Mouse (Mus musculus) naive thymus-derived CD4-positive, alpha-beta T cell, adult 2 months (primary cell): ENCODE measurements around the gene St6galnac1.
"Not testable (repeated sequence)": the region's sequence is repeated elsewhere in the genome, so short reads cannot be mapped to it uniquely, and the experiment has no call there.

ENCODE experiments used
- DNase-seq: peaks from one replicate; pipeline ENCODE4 v3.0.0-alpha.2; 2011; ENCODE audit warnings: low read depth

St6galnac1 gene

GRCm38 (mm10) chr11:116775407-116775806 lies at the start of gene St6galnac1:
Gene St6galnac1, minus strand, starts transcription at chr11:116775507.
- no peak for DNase-seq

DNA sequence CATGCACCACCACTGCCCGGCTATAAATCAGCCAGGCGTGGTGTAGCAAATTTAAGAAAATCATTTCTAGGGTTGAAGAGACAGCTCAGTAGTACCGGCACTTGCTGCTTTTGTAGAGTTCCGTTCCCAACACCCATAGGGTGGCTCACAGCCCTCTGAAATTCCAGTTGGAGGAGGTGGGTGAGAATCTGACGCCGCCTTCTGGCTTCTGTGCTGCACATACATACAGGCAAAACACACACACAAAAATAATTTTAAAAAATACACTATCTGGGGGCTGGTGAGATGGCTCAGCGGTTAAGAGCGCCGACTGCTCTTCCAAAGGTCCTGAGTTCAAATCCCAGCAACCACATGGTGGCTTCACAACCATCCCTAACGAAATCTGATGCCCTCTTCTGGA lies 48.6 kb upstream of the St6galnac1 start:
- not testable (repeated sequence) for DNase-seq

DNA sequence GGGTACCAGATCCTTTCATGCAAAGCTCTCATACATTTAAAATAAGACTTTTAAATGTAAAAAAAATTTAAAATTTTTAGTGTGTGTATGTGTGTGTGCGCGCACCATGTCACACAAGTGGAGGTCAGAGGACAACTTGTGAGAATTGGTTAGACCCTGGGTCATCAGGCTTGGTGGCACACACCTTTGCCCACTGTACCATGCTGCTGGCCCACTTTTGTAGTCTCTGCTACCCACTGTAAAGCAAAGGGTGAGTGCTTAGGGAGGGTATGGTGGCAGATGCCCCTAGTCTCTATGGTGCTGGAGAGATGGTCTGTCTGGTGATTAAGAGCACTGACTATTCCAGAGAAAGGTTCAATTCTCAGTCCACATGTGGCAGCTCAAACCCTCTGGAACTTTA lies 47.9 kb upstream of the St6galnac1 start:
- no peak for DNase-seq

DNA sequence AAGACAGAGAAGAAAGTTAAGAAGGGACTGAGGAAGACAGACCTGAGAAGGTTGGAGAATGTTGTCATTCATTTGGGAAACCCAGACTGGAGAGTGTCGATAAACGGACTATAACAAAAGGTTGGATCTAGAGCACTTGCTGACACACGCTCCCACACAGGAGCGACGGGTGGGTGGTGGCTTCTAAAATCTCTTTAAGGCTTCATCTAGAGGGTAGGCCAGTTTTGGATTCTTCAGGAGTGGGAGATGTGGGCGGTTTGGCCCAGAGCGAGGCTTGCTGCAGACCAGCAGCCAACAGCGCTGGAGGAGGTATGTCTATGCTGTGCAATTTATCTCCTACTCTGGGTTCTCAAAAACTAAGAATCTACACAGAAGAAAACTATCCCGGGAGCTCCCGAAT lies 47.3 kb upstream of the St6galnac1 start:
- no peak for DNase-seq

GRCm38 (mm10) chr11:116822215-116822614 lies 46.9 kb upstream of the St6galnac1 start:
- no peak for DNase-seq

- no peak for DNase-seq
Measured at GRCm38 (mm10) chr11:116821057-116821940, 46.0 kb upstream of the St6galnac1 start.

DNA sequence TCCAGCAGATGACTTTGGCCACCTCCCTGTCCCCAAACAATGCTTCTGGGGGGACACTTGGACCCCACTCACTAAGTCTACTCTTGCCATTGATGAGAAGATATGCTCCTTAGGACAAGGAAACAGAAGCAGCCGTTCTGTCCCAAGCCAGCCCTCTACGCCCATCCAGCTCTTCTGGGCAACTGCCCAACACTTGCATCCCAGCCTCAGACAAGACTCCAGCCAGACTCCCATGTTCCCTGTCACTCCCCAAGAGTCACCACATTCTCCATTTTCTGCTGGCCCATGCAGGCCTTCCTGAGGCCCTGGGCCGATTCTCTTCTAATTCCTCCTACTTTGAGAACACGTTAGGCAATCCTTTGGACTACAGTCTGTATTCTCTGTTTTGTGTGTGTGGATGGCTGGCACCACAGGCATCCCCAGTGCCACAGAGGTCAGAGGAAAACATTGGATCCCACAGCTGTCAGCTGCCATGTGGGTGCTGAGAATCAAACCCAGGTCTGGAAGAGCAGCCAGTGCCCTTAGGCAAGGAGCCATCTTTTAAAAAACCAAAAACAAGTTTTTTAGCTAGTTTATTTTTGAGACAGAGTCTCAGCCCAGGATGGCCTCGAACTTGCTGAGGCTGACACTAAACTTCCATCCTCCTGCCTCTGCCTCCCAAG lies 44.8 kb upstream of the St6galnac1 start:
- no peak for DNase-seq

DNA sequence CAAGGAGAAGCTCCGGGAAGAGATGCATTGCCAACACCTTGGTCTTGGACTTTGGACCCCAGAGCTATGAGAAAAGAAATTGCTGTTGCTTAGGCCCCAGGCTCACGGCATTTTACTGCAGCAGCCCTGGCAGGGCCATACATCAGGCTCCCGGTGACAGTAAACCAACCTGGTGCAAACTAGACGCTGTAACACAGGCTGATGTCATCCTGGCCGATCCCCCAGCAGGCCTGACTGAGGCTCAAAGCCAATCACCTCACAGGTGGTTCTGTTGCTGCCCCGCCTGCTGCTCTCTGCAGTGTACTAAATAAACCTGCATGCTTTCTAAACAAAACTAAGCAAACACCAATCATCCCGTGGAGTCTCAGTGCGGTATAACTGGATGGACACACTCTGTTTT lies 43.4 kb upstream of the St6galnac1 start:
- DNase-seq = no peak

- no peak for DNase-seq
Measured at GRCm38 (mm10) chr11:116817567-116817966, 42.3 kb upstream of the St6galnac1 start.

DNA sequence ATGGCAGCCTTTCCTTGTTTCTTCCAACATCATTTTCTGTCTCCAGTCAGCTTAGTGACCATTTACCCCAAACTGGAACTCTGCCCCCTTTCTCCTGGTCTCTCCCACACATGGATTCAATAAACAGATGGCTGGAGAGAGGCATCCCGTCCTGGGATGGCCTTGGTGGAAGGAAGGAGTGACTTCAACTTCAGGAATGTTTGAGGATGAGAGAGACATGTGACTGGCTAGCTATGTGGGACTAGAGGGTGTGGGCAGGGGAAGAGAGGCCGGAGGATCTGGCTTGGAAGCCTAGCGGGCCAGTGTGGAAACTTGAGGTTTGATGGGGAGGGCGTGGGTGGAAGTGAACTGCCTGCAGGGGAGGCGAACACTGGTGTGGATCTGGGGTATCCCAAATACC lies 41.5 kb upstream of the St6galnac1 start:
- no peak for DNase-seq

DNA sequence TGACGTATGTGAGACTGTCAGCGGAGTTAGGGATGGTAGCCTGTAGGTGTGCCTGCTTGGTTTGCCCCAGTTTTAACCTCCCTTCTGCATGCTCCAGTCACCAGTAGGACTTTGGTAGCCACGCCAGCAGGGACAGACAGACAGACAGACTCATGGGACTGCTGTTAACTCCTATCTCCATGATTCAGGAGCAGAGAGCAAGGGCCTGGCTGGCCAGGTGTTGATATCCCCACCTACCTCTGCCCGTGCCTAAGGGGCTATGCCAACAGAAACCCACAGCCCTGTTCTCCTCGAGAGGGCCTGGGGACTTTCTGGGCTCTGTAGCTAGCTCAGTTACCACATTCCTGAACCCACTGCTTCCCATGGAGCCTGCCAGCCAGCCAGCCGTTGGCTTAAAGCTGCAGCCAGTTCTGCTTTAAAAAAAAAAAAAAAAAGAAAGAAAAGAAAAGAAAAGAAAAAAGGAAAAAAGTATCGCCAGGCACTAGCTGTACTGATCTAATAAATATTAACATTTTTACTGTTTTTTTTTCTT lies 39.6 kb upstream of the St6galnac1 start:
- DNase-seq = no peak

DNA sequence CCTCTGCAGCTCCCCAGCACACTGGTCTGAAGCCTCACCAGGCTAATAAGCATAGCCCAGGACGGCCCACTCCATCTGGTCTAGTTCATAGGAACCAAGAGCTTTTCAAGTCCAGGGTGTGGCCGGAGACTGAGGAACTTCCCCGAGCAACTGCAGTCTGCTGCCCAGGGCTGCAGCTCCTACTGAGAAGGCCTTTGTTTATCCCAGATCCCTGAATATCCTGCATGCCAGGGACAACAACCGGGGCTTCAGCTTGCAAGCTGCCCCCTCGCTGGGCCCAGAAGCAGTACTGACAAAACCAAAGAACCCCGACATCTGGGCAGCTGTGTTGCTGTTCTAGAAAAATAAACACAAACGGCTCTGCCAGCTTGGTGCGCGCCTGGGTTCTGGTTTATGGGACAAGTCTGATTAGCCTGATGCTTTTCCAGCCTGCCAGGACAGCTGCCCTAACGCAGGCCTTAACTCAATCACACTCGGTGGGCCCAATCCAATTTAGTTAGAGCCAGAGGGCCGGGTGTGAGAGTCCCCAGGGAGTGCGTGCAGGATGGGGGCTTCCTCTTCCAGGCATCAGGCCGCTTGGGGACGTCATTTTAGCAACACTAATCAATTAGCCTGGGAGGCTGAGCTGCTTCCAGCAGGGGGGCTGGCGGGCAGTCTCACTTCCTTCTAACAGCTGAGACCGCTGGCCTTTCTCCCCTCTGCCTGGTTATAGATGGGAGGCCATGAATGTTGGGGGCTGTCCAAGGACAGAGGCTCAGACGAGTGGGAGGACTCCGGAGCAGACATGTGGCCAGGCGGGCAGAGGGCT lies 39.0 kb upstream of the St6galnac1 start:
- no peak for DNase-seq

- no peak for DNase-seq
Measured at GRCm38 (mm10) chr11:116813610-116814009, 38.3 kb upstream of the St6galnac1 start.

- DNase-seq = no peak
Measured at GRCm38 (mm10) chr11:116812793-116813529, 37.7 kb upstream of the St6galnac1 start.

DNA sequence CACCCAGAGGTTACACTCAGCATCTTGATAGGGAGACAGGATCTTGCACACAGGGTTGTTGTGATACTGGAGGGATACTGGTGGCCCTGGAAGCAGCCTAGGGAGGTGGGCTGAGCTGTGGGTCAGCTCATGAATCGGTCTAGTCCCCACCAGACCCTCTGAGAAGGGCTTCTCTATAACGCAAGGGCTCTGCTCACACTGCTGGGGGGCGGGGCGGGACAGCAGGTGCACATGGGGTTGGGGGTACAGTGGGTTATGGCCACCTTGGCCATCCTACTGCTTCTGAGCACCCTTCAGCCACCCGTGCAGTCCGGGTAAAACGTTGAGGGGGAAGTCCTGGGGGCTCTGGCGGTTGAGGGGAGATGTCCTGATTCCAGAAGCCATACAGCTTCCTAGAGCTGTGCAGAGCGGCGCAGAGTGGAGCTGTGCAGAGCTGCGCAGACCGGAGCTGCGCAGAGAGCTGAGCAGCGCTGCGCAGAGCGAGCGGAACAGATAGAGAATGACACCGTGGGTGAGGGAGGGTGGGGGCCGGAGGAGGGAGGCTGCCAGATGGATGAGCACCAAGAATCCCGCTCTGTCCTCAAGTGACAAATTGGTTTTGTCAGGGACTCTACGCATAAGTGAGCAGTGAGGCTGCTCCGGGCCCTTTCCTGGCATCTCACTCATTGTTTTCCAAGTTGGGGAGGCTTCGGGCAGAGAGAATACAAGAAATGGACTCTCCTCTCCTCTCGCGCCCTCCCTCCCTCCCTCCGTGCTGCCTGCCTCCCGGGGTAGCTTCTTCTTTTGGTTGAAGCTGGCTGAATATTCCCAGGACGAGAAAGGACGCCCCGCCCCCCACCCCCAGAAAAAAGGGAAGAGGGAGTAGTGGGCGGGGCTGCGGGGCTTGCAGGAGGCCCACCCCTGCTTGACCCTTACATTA lies 35.9 kb upstream of the St6galnac1 start:
- DNase-seq = peak; percentile 72

DNA sequence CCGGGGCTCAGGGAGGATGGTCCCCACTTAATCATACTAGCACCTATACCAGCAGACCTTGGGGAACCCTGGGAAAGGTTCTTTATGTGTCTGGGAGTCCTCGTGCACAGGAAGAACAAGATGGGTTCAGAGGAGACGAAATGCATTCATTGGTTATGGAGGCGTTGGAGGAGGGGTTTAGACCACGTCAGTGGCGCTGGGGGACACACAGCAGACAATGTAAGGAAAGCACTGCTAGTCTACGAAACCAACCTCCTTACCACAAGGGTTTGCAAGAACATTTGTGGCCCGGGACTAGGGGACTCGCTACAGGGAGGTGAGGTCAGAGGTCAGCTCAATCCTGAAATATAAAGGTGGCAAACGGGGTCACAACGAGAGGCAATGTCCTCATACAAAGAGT lies 35.2 kb upstream of the St6galnac1 start:
- DNase-seq = no peak

- DNase-seq = no peak
Measured at GRCm38 (mm10) chr11:116809520-116809919, 34.2 kb upstream of the St6galnac1 start.

- DNase-seq = no peak
Measured at GRCm38 (mm10) chr11:116808811-116809395, 33.6 kb upstream of the St6galnac1 start.

DNA sequence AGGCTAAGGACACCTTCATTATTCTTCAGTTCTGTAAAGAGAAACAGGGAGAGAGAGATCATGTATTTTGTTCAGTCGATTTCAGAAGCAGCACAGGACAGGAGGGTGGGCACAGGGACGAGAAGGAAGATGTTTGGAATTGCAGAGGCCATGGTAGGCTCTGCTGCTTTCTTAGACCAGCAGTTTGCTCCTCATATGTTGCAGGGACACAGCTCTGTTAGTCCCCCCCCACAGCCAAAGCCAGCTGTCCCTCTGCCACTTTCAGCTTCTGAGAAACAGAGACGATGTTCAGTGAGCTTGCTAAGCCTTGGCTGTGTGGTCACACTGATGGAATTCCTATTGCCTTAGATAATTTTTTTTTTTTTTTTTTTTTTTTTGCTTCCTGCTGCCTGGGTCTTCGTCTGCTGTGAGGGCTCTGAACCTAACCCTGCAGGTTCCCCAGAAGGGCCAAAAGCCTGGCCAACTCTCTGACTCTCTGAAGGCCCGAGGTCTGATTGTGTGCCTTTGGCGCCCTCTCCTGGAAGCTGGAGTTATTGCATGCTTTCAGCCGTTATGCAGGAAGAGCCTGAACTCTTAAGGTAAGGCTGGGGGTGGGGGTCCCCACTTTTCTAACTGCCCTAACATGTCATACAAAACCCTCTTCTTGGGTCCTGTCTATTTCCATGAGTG lies 32.8 kb upstream of the St6galnac1 start:
- peak; percentile 87 for DNase-seq

DNA sequence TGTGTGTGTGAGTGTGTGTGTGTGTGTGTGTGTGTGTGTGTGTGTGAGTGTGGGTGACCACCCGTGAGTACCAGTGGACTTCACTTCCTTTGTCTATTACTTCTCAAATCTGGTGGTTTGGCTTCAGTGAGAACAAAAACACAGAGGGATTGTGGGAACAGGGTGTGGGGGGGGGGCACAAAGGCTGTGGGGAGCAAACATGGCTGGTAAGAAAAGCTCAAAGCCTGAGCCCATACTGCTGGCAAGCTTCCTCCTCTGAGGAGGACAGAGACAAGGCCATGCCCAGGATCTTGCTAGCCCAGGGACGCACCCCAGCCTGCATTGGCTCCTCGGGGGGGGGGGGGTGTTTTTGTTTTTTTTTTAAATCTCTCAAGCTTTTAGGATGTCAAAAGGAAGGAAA lies 32.2 kb upstream of the St6galnac1 start:
- DNase-seq = no peak
